Mouse (Mus musculus) yolk sac, embryonic 10.5 days (tissue): Measurements from ENCODE around the gene Pdzph1.

Experiments
- DNase-seq: peaks from one replicate; pipeline ENCODE4 v3.0.0-alpha.2; 2017; ENCODE audit warnings: low spot score

Gene Pdzph1

GRCm38 (mm10) chr17:58922821-58923220 is 68.4 kb downstream of the Pdzph1 start:
- DNase-seq: no peak

GRCm38 (mm10) chr17:58919927-58920326 is 71.2 kb downstream of the Pdzph1 start:
- no peak for DNase-seq

GRCm38 (mm10) chr17:58919061-58919460 is 72.1 kb downstream of the Pdzph1 start:
- peak; percentile 6 for DNase-seq

GRCm38 (mm10) chr17:58918539-58918938 is 72.6 kb downstream of the Pdzph1 start:
- DNase-seq: no peak

- DNase-seq: no peak
Measured at GRCm38 (mm10) chr17:58911564-58911963, 79.6 kb downstream of the Pdzph1 start.

GRCm38 (mm10) chr17:58909061-58909661 is 82.0 kb downstream of the Pdzph1 start:
- no peak for DNase-seq

- no peak for DNase-seq
Measured at GRCm38 (mm10) chr17:58906001-58906400, 85.2 kb downstream of the Pdzph1 start.

- no peak for DNase-seq
Measured at GRCm38 (mm10) chr17:58891488-58892210, 99.5 kb downstream of the Pdzph1 start.

- DNase-seq: no peak
Measured at GRCm38 (mm10) chr17:58889905-58890645, 101.1 kb downstream of the Pdzph1 start.

GRCm38 (mm10) chr17:58884393-58884792 is 106.8 kb downstream of the Pdzph1 start:
- DNase-seq: no peak

GRCm38 (mm10) chr17:58873356-58873755 is 117.8 kb downstream of the Pdzph1 start:
- DNase-seq: no peak

- no peak for DNase-seq
Measured at GRCm38 (mm10) chr17:58870795-58871194, 120.4 kb downstream of the Pdzph1 start.
